8 mouse cellular contexts compared by ENCODE assay signal in the genomic region with DNA sequence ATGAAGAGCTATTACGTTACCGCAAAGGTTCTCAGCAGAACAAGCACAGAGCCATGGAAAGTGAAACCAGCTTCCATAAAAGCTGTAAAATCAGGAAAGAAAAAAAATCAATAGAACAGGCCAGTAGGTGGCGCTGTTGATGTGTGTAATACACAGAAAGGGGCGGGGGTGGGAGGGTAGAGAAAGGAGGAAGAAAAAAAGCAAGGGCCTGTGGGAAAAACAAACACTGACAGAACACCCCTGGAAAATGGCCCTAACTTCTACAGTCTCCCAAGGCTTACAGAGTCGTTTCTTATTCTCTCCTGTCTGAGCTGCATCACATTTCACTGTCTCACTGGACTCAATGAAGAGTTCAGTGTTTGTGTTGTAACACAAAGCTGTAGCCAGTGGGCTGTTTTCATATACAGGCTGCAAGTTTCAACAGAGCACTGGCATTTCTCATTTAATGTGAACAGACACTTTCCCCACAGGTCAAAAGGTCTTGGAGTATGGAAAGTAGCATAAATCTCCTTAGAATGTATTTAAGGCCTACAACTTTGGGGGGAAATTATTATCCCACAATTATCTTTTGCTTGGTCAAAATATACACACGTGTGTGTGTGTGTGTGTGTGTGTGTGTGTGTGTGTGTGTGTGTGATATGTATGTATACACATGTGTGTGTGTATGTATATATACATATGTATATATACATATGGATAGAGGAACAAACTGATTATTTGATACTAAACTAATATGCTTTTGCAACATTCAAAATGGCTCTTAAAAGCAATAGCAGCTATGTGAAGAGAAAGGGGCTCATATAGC. TPM values are rescaled to one million over a fixed set of nuclear protein-coding genes. Genes with fewer than 3 reads are reported as not detected.
DNase-seq lines count a peak whose midpoint lies in the region; ATAC-seq and TF ChIP-seq lines count a peak whose summit lies in the region.

No protein-coding gene starts in this region.

- ATAC-seq in embryonic facial prominence, embryonic 14.5 days (ENCODE audit: low read depth) = peak; percentile 90
- no peak for ATAC-seq in heart, embryonic 13.5 days (ENCODE audit: extremely low read depth, insufficient number of reproducible peaks, low FRiP score, low TSS enrichment)
- peak; percentile 87 for ATAC-seq in kidney, postnatal 0 days (replicated peaks; ENCODE audit: low FRiP score, low read depth)
- peak; percentile 68 for ATAC-seq in liver, embryonic 11.5 days (replicated peaks; ENCODE audit: low FRiP score)

- peak; percentile 10; the same call in 1 of the 2 replicates for TF ChIP-seq CTCF in E14TG2a.4 (conservative IDR thresholded peaks at IDR 0.05; ENCODE audit: low read length)
- TF ChIP-seq CTCF in kidney, postnatal 0 days (IDR thresholded peaks at IDR 0.05; ENCODE audit: low read depth) = peak; percentile 74

- H3K36me3 ChIP-seq in E14TG2a.4 (ENCODE audit: insufficient read depth, low read length) = no peaks in the 10 kb centered on the region
- no peaks in the 10 kb centered on the region for H3K36me3 ChIP-seq in embryonic facial prominence, embryonic 14.5 days (ENCODE audit: control insufficient read depth, insufficient read depth, low read length)
- no peaks in the 10 kb centered on the region for H3K36me3 ChIP-seq in heart, embryonic 13.5 days
- H3K36me3 ChIP-seq in kidney, postnatal 0 days (ENCODE audit: insufficient read depth, low read length) = no peaks in the 10 kb centered on the region
- no peaks in the 10 kb centered on the region for H3K36me3 ChIP-seq in liver, embryonic 11.5 days (ENCODE audit: control insufficient read depth, insufficient read depth, low read length)

- no peaks in the 10 kb centered on the region for H3K4me1 ChIP-seq in E14TG2a.4 (replicated peaks; ENCODE audit: low read depth, low read length)
- H3K4me1 ChIP-seq in embryonic facial prominence, embryonic 14.5 days (ENCODE audit: control insufficient read depth, insufficient read depth, low read length) = peaks cover 4% of the 10 kb centered on the region; the same call in 1 of the 2 replicates
- H3K4me1 ChIP-seq in heart, embryonic 13.5 days = peaks cover 3% of the 10 kb centered on the region; the same call in 1 of the 2 replicates
- no peaks in the 10 kb centered on the region for H3K4me1 ChIP-seq in kidney, postnatal 0 days (replicated peaks; ENCODE audit: insufficient read depth, low read length)
- H3K4me1 ChIP-seq in liver, embryonic 11.5 days (replicated peaks; ENCODE audit: control insufficient read depth, insufficient read depth, low read length) = no peaks in the 10 kb centered on the region

- H3K4me2 ChIP-seq in embryonic facial prominence, embryonic 14.5 days (ENCODE audit: low read depth, low read length) = no peak overlapping the region
- peak overlapping the region; percentile 57 for H3K4me2 ChIP-seq in heart, embryonic 13.5 days
- peak overlapping the region; percentile 25 for H3K4me2 ChIP-seq in kidney, postnatal 0 days (ENCODE audit: low read length)
- H3K4me2 ChIP-seq in liver, embryonic 11.5 days = no peak overlapping the region

- 0 out of 2 replicates have a peak, but pooled peaks cover 4% of the 10 kb centered on the region for H3K27me3 ChIP-seq in E14TG2a.4 (ENCODE audit: insufficient read depth, low read length)
- H3K27me3 ChIP-seq in embryonic facial prominence, embryonic 14.5 days (replicated peaks; ENCODE audit: control insufficient read depth, insufficient read depth, low read length) = no peaks in the 10 kb centered on the region
- no peaks in the 10 kb centered on the region for H3K27me3 ChIP-seq in heart, embryonic 13.5 days (replicated peaks)
- no peaks in the 10 kb centered on the region for H3K27me3 ChIP-seq in kidney, postnatal 0 days (ENCODE audit: insufficient read depth, low read length)
- no peaks in the 10 kb centered on the region for H3K27me3 ChIP-seq in liver, embryonic 11.5 days (replicated peaks; ENCODE audit: control insufficient read depth, insufficient read depth, low read length)

- H3K27ac ChIP-seq in embryonic facial prominence, embryonic 14.5 days (replicated peaks; ENCODE audit: low read depth, low read length) = peak overlapping the region; percentile 46
- H3K27ac ChIP-seq in heart, embryonic 13.5 days (replicated peaks) = no peak overlapping the region
- 0 out of 2 replicates have a peak overlapping the region, but pooled peaks have one; percentile 20 for H3K27ac ChIP-seq in kidney, postnatal 0 days
- H3K27ac ChIP-seq in liver, embryonic 11.5 days (ENCODE audit: low read depth, low read length) = no peak overlapping the region

- no peaks in the 10 kb centered on the region for H3K9me3 ChIP-seq in E14TG2a.4 (ENCODE audit: low read length)
- H3K9me3 ChIP-seq in embryonic facial prominence, embryonic 14.5 days (ENCODE audit: control insufficient read depth, low read length) = no peaks in the 10 kb centered on the region
- H3K9me3 ChIP-seq in heart, embryonic 13.5 days = no peaks in the 10 kb centered on the region
- H3K9me3 ChIP-seq in kidney, postnatal 0 days (replicated peaks; ENCODE audit: low read length) = no peaks in the 10 kb centered on the region
- H3K9me3 ChIP-seq in liver, embryonic 11.5 days (ENCODE audit: control insufficient read depth, low read length) = no peaks in the 10 kb centered on the region

- peak; percentile 94 for DNase-seq in brain, adult 2 months (ENCODE audit: low read depth, low spot score)
- DNase-seq in embryonic facial prominence, embryonic 14.5 days (ENCODE audit: low spot score) = peak; percentile 91
- DNase-seq in kidney, postnatal 0 days (ENCODE audit: low spot score) = peak; percentile 92
- DNase-seq in liver, embryonic 11.5 days (ENCODE audit: low spot score) = peak; percentile 43
- peak; percentile 61 for DNase-seq in neural tube, embryonic 10.5 days (ENCODE audit: extremely low spot score, low spot score)
- DNase-seq in urinary bladder, postnatal 36 days (ENCODE audit: low spot score in 2 of 2) = peak; percentile 25 to 45

- H3K9ac ChIP-seq in embryonic facial prominence, embryonic 14.5 days (ENCODE audit: low read depth, low read length) = 0 out of 2 replicates have a peak overlapping the region, but pooled peaks have one; percentile 11
- peak overlapping the region; percentile 61; the same call in 1 of the 2 replicates for H3K9ac ChIP-seq in heart, embryonic 13.5 days
- H3K9ac ChIP-seq in kidney, postnatal 0 days (ENCODE audit: low read depth, low read length) = no peak overlapping the region
- H3K9ac ChIP-seq in liver, embryonic 11.5 days (ENCODE audit: low read depth, low read length) = no peak overlapping the region

- H3K4me3 ChIP-seq in E14TG2a.4 (replicated peaks; ENCODE audit: low read length) = no peak overlapping the region
- no peak overlapping the region for H3K4me3 ChIP-seq in embryonic facial prominence, embryonic 14.5 days (ENCODE audit: low read depth, low read length)
- peak overlapping the region; percentile 34 for H3K4me3 ChIP-seq in heart, embryonic 13.5 days
- H3K4me3 ChIP-seq in kidney, postnatal 0 days (replicated peaks; ENCODE audit: low read depth, low read length) = no peak overlapping the region
- no peak overlapping the region for H3K4me3 ChIP-seq in liver, embryonic 11.5 days (ENCODE audit: low read depth, low read length)

- 8% methylated on average over 6 of the region's 6 CpGs for WGBS in embryonic facial prominence, embryonic 14.5 days
- 16% methylated on average over 6 of the region's 6 CpGs for WGBS in heart, embryonic 13.5 days
- 8% methylated on average over 6 of the region's 6 CpGs for WGBS in kidney, postnatal 0 days
- 18% methylated on average over 6 of the region's 6 CpGs for WGBS in liver, embryonic 11.5 days

RNA-seq across cellular contexts. Expression of a gene that starts 15.7 kb away (rescaled TPM):
- 1.1 and 1.4 TPM in 2 replicates for polyA plus RNA-seq in embryonic facial prominence, embryonic 14.5 days (2014; fragmentation: Nextera tagmentation; extraction: Ambion mirVana)
- 0.28 TPM in 1 of 2 replicates, not detected in the other for polyA plus RNA-seq in heart, embryonic 13.5 days (2015; fragmentation: Nextera tagmentation; extraction: Ambion mirVana)
- 0.06 and 0.24 TPM in 2 replicates for polyA plus RNA-seq in kidney, postnatal 0 days (2015; fragmentation: Nextera tagmentation; extraction: Ambion mirVana)
- 0.11 and 0.36 TPM in 2 replicates for polyA plus RNA-seq in liver, embryonic 11.5 days (2014; fragmentation: Nextera tagmentation; extraction: Ambion mirVana)

Comparison
In these comparisons a context has a peak if more than half of its experiments do, and no peak if none do; other contexts are left out.
1. DNase-seq: peak in every context shown above with its lines; median percentile 94 in brain, adult 2 months; 92 in kidney, postnatal 0 days; 91 in embryonic facial prominence, embryonic 14.5 days; 61 in neural tube, embryonic 10.5 days; 43 in liver, embryonic 11.5 days; 35 in urinary bladder, postnatal 36 days.
2. H3K27ac ChIP-seq: peak in embryonic facial prominence, embryonic 14.5 days (single experiment) and kidney, postnatal 0 days (single experiment); none in heart, embryonic 13.5 days (single experiment) and liver, embryonic 11.5 days (single experiment).
3. H3K4me2 ChIP-seq: peak in heart, embryonic 13.5 days (single experiment) and kidney, postnatal 0 days (single experiment); none in embryonic facial prominence, embryonic 14.5 days (single experiment) and liver, embryonic 11.5 days (single experiment).
4. H3K9ac ChIP-seq: peak in embryonic facial prominence, embryonic 14.5 days (single experiment) and heart, embryonic 13.5 days (single experiment); none in kidney, postnatal 0 days (single experiment) and liver, embryonic 11.5 days (single experiment).